Mouse (Mus musculus) regulatory T cell (primary cell): Measurements from ENCODE around the gene Clstn2.

Experiments used
- in situ Hi-C: fragments of 300-600 bp; cut with MboI, MseI; formaldehyde crosslinking; loops from one replicate; pipeline ENCODE4 v1.15.1; 2025; ENCODE audit warnings: high pct_unique_total_duplicates

Gene Clstn2

GRCm38 (mm10) chr9:97570881-97571280, 462.1 kb downstream of the Clstn2 start:
- in situ Hi-C loops: no loop called here

- in situ Hi-C loops: no loop called here
Observed at GRCm38 (mm10) chr9:97563121-97563520, 469.9 kb downstream of the Clstn2 start.

DNA sequence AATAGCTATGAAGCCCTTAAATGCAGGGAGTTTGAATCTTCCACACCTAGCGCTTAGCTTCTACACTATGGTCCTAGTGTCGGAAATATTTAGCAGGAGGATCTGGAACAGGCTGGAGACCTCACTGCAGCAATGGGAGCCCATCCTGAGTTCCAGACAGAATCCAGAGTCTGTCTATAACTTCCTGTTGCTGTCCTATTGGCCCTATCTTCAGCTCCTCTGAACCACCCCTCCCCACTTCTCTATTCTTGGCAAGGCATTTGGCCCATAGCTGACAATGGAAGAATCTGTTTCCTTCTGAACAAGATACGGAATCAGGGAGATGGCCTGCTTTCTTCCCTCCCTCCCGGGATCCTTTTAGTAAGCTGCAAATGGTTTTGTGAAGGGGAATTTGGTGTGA, 488.6 kb downstream of the Clstn2 start:
- in situ Hi-C loops: no loop called here

DNA sequence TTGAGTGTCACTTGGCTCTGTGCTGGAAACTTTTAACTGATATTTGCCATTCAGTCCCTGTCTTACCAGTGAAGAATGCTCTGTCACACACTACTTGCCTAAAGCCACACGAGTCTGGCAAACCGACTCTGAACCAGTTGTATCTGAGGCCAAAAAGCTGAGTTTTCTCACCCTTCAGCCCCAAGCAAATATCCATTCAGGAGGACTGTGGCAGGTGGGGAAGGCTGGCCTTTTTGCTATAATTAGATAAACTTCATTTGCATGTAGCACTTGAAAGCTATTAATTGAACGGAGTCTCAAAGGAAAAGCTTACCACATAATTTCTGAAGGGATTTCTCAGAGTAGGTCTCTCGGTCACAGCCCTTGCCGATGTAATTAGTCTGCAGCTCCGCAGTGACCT, 491.6 kb downstream of the Clstn2 start:
- in situ Hi-C loops: no loop called here

- in situ Hi-C loops: no loop called here
Observed at GRCm38 (mm10) chr9:97538075-97538779, 494.8 kb downstream of the Clstn2 start.

DNA sequence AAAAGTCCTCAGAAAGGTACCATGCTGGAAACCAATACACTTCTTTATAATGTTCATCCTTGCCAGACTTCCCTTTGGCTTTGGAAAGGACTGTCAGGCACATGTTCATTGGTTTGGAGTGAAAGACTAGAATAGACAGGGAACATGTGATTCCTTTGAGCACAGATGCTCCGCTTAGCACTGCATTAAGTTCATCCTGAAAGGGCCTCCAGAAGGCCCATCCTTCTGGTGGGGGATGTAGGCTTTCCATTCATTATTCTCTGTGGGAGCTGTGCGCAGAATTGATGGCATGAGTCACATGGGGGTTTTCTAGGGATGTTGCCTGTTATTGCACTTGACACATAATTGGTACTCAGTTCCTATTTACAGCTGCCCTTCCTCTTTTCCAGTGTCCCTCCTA, 498.8 kb downstream of the Clstn2 start:
- in situ Hi-C loops: no loop called here

- in situ Hi-C loops: no loop called here
Observed at GRCm38 (mm10) chr9:97533306-97533705, 499.7 kb downstream of the Clstn2 start.

- in situ Hi-C loops: no loop called here
Observed at GRCm38 (mm10) chr9:97532536-97532935, 500.4 kb downstream of the Clstn2 start.

DNA sequence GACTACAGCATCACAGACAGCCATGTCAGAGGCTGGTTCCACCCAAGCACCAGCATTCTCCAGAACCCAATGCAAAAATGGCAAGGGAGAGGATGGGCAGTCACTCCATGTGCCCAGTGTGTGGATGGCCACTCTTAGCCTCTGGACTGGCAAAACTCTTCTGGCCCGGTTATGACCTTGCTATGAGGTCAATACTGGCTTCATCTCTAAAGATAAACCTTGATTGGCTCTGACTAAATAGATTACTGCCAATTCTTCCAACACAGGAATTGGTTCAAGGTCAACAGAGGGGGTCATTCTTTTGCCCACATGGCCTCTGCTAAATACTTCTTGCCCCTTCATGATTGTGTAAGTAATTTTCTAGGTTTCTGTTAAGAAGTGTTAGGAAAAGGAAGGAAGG, 505.1 kb downstream of the Clstn2 start:
- in situ Hi-C loops: no loop called here

DNA sequence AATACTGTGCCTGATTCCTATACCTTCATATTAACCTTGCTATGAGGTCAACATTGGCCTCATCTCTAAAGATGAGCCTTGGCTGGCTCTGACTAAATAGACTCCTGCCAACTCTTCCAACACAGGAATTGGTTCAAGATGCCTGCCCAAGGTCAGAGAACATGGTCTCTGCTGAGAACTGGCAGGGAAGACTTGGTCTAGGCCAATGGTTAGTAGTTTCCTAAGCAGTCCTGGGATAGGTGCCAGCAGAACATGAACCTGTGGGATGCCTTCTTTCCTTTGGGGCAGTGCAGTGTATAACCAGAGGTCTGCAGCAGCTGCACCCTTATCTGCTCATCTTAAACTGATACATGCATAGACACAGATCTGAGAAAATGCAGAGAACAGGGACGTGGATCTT, 505.7 kb downstream of the Clstn2 start:
- in situ Hi-C loops: no loop called here

DNA sequence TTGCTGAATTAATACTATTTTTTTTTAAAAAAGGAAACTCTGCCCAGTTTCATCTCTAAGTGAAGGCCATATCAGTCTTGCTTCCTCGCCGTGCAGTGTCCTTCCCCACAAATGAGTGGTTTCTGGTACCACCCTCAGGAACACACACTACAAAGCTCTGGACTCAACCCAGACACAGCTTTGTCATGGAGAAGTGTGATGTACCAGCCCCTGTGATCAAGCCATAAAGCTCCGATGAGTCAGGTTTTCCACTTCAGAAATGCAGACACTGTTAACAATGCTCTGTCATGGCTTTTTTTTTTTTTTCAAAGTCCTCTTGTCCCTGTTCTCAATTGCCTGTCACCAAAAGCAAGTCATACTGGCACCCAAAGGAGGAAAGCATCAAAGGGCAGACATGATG, 507.4 kb downstream of the Clstn2 start:
- in situ Hi-C loops: no loop called here

DNA sequence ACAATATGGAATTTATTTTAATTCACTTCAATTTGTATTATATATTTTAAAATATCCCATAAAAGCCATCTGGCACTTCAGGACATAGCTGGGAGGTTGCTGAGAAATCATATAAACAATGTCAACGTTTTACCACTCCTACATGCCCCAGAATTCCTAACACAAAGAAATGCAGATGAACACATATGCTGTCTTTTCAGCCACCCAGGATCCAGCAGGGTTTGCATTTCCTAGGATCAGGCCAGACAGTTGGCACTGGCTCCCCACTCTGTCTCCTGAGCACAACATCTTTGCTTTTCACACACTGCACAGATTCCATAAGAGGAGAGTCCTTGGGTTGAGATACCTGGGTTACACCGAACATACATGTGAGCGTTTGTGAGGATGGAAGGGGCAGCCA, 508.1 kb downstream of the Clstn2 start:
- in situ Hi-C loops: no loop called here

GRCm38 (mm10) chr9:97520771-97521170, 512.2 kb downstream of the Clstn2 start:
- in situ Hi-C loops: no loop called here

GRCm38 (mm10) chr9:97517006-97517405, 516.0 kb downstream of the Clstn2 start:
- in situ Hi-C loops: no loop called here

GRCm38 (mm10) chr9:97514639-97515038, 518.3 kb downstream of the Clstn2 start:
- in situ Hi-C loops: no loop called here

DNA sequence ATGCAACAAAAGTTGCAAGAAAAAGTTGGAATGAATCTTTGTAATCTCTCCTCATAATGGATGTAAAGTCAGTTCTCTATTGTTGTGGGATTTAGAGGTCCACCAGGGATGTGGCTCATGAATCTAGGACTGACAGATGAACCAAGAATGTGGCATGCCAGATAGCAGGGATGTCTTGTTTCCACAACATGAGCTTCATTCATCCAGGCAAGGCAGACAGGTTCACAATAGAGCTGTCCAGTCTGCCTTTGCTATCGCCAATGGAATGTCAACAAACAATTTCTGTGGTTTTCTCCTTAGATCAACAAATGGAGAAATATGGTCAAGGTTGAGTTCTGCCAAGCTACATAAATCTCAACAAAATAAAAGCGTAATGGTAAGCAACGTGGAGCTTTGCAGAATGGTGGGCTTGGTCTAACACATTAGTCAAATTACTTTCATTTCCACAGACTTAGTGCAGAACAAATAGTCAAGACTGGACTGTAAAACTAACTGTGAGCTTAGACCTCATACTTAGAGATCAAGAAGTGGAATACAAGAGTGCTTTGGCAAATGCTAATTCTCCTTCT, 520.6 kb downstream of the Clstn2 start:
- in situ Hi-C loops: no loop called here

DNA sequence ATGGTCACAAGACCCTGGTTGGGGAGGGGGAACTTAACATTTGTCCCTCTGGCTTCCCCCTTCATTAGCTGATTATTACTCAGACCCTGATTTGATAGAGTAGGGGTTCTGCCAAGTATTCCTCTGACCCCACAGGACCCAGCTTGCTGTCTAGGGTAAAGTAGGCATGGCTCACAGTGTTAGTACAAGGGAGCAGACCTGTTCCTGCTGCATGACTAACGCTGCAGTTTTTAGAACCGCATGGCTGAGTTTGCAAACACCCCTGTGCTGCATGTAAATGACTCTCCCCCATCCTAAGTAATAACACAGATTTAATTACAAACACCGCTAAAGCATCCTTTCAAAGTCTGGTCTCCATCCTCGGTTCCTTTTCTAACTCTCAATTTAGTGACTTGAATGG, 531.6 kb downstream of the Clstn2 start:
- in situ Hi-C loops: no loop called here

DNA sequence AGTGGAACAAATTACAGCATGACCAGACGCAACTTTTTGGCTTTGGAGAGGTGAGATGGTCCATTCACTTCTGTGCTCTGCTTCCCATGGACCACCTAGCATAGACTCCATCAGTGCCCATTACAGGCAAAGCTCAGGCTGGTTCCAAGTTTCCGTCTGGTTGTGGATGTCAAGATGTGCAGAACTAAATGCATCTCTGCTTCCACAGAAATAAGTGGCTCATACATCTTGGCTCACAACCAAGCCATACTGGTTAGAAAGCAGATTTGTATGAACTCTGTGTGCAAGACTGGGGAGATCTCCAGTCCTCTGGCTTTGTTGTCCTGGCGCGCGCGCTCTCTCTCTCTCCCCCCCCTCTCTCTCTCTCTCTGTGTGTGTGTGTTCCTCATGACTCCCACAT, 537.9 kb downstream of the Clstn2 start:
- in situ Hi-C loops: no loop called here

GRCm38 (mm10) chr9:97491626-97492025, 541.4 kb downstream of the Clstn2 start:
- in situ Hi-C loops: no loop called here

- in situ Hi-C loops: no loop called here
Observed at GRCm38 (mm10) chr9:97490591-97491176, 542.3 kb downstream of the Clstn2 start.

DNA sequence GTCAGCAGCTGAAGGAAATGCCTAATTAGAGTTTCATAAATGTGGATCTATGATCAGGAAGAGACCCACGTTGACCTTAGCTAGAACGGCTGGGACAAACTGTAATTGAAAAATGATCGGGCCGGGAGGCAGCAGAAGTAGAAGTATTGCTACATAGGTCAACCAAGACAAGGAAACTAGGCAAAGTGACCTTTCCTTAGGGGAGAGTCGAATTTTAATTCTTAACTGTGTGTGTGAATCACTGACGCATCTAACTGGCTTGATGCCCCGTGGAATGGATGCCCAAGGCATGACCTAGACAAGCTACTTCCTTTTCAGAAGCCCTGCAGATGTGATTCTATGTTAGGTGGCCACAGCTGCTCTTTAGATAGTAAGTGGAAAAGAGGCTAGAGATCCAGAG, 546.2 kb downstream of the Clstn2 start:
- in situ Hi-C loops: no loop called here

- in situ Hi-C loops: no loop called here
Observed at GRCm38 (mm10) chr9:97481187-97481586, 551.8 kb downstream of the Clstn2 start.

DNA sequence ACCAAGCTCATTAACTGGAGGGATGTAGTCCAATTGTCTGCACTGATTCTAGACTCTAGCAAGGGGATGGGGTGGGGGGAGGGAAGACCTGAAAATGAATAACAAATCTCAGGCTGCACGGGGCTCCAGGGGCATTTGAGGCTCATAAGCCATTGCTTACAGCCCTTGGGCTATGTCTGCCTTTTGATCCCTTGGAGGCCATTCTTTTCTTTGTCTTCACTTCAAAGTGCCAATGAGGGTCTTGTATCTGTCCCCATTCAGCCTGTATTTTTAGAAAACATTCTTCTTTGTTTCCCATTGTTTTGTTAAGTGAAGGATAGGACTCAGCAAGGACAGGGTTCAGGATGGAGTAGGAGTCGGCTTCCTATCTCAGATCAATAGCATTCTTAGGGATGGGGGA, 556.0 kb downstream of the Clstn2 start:
- in situ Hi-C loops: no loop called here
